8 mouse cellular contexts compared by ENCODE assay signal in genomic region chr7:24481474-24482207, GRCm38 (mm10). TPM values are rescaled to one million over a fixed set of nuclear protein-coding genes. Genes with fewer than 3 reads are reported as not detected.
A peak's percentile ranks its signal among the peaks of the same experiment; 100 is the strongest.
DNase-seq lines count a peak whose midpoint lies in the region; ATAC-seq and TF ChIP-seq lines count a peak whose summit lies in the region.

Gene Cadm4 (plus strand): TSS chr7:24482023.

- peak within 1 kb of the TSS; percentile 46 for H3K4me3 ChIP-seq in C2C12 (ENCODE audit: insufficient read depth, poor library complexity, severe bottlenecking)
- peak within 1 kb of the TSS; percentile 55 for H3K4me3 ChIP-seq in erythroblast, embryonic 14.5 days (replicated peaks)
- H3K4me3 ChIP-seq in heart, embryonic 13.5 days: peak within 1 kb of the TSS; percentile 65
- peak within 1 kb of the TSS; percentile 64 for H3K4me3 ChIP-seq in kidney, postnatal 0 days (replicated peaks; ENCODE audit: low read depth, low read length)
- H3K4me3 ChIP-seq in liver, embryonic 12.5 days: peak within 1 kb of the TSS; percentile 61
- H3K4me3 ChIP-seq in stomach, embryonic 16.5 days (replicated peaks; ENCODE audit: low read length): peak within 1 kb of the TSS; percentile 61

- H3K4me1 ChIP-seq in erythroblast, embryonic 14.5 days (ENCODE audit: control insufficient read depth): peaks cover 9% of the 10 kb centered on the region
- H3K4me1 ChIP-seq in heart, embryonic 13.5 days: peaks cover 11% of the 10 kb centered on the region
- 0 out of 2 replicates have a peak, but pooled peaks cover 4% of the 10 kb centered on the region for H3K4me1 ChIP-seq in kidney, postnatal 0 days (replicated peaks; ENCODE audit: insufficient read depth, low read length)
- peaks cover 15% of the 10 kb centered on the region for H3K4me1 ChIP-seq in liver, embryonic 12.5 days
- peaks cover 14% of the 10 kb centered on the region for H3K4me1 ChIP-seq in stomach, embryonic 16.5 days (ENCODE audit: control insufficient read depth, insufficient read depth, low read length)

- no peak within 1 kb of the TSS for H3K27ac ChIP-seq in heart, embryonic 13.5 days (replicated peaks)
- H3K27ac ChIP-seq in kidney, postnatal 0 days: no peak within 1 kb of the TSS
- H3K27ac ChIP-seq in liver, embryonic 12.5 days: no peak within 1 kb of the TSS
- H3K27ac ChIP-seq in stomach, embryonic 16.5 days (ENCODE audit: low read length): peak within 1 kb of the TSS; percentile 33; the same call in 1 of the 2 replicates

- TF ChIP-seq CTCF in C2C12 (IDR thresholded peaks at IDR 0.05; ENCODE audit: control insufficient read depth, insufficient read depth, insufficient read length): no peak
- no peak for TF ChIP-seq CTCF in brain, embryonic 14.5 days (IDR thresholded peaks at IDR 0.05; ENCODE audit: borderline replicate concordance, extremely low read depth, insufficient read depth, insufficient read length)
- TF ChIP-seq CTCF in kidney, postnatal 0 days (IDR thresholded peaks at IDR 0.05; ENCODE audit: low read depth): no peak

- peak within 1 kb of the TSS; percentile 82 for H3K9ac ChIP-seq in heart, embryonic 13.5 days
- peak within 1 kb of the TSS; percentile 69 for H3K9ac ChIP-seq in kidney, postnatal 0 days (ENCODE audit: low read depth, low read length)
- H3K9ac ChIP-seq in liver, embryonic 12.5 days: peak within 1 kb of the TSS; percentile 57
- H3K9ac ChIP-seq in stomach, embryonic 16.5 days (ENCODE audit: low read length): peak within 1 kb of the TSS; percentile 80

- H3K27me3 ChIP-seq in C2C12 (ENCODE audit: control insufficient read depth, insufficient read depth, insufficient read length): no peaks in the 10 kb centered on the region
- H3K27me3 ChIP-seq in erythroblast, embryonic 14.5 days (ENCODE audit: control insufficient read depth): peaks cover 73% of the 10 kb centered on the region
- peaks cover 82% of the 10 kb centered on the region for H3K27me3 ChIP-seq in heart, embryonic 13.5 days (replicated peaks)
- no peaks in the 10 kb centered on the region; the same call in 1 of the 2 replicates for H3K27me3 ChIP-seq in kidney, postnatal 0 days (ENCODE audit: insufficient read depth, low read length)
- peaks cover 86% of the 10 kb centered on the region for H3K27me3 ChIP-seq in liver, embryonic 12.5 days (replicated peaks)
- peaks cover 7% of the 10 kb centered on the region; the same call in 1 of the 2 replicates for H3K27me3 ChIP-seq in stomach, embryonic 16.5 days (ENCODE audit: control insufficient read depth, insufficient read depth, low read length)

- under 1% methylated on average over 78 of the region's 83 CpGs for WGBS in heart, embryonic 13.5 days
- under 1% methylated on average over 76 of the region's 83 CpGs for WGBS in kidney, postnatal 0 days
- WGBS in liver, embryonic 12.5 days (ENCODE audit: insufficient replicate concordance): under 1% methylated on average over 78 of the region's 83 CpGs
- WGBS in stomach, embryonic 16.5 days: under 1% methylated on average over 71 of the region's 83 CpGs

- peak within 1 kb of the TSS; percentile 86 for H3K4me2 ChIP-seq in heart, embryonic 13.5 days
- peak within 1 kb of the TSS; percentile 97 for H3K4me2 ChIP-seq in kidney, postnatal 0 days (ENCODE audit: low read length)
- peak within 1 kb of the TSS; percentile 78 for H3K4me2 ChIP-seq in liver, embryonic 12.5 days
- H3K4me2 ChIP-seq in stomach, embryonic 16.5 days (ENCODE audit: low read depth, low read length): peak within 1 kb of the TSS; percentile 97

- H3ac ChIP-seq in C2C12 (ENCODE audit: control insufficient read depth, insufficient read length, low read depth): peak within 1 kb of the TSS; percentile 72

- no peaks in the 10 kb centered on the region for H3K79me3 ChIP-seq in C2C12 (ENCODE audit: low read depth)

- peak; percentile 96 for DNase-seq in brain, embryonic 14.5 days (ENCODE audit: low read depth)
- DNase-seq in kidney, postnatal 0 days (ENCODE audit: low spot score): peak; percentile 81
- peak; percentile 95 for DNase-seq in neural tube, embryonic 10.5 days (ENCODE audit: extremely low spot score, low spot score)

- peaks cover 13% of the 10 kb centered on the region for H3K9me3 ChIP-seq in erythroblast, embryonic 14.5 days (ENCODE audit: control insufficient read depth, low read length)
- H3K9me3 ChIP-seq in heart, embryonic 13.5 days: no peaks in the 10 kb centered on the region
- no peaks in the 10 kb centered on the region for H3K9me3 ChIP-seq in kidney, postnatal 0 days (replicated peaks; ENCODE audit: low read length)
- no peaks in the 10 kb centered on the region; the same call in 1 of the 2 replicates for H3K9me3 ChIP-seq in liver, embryonic 12.5 days (replicated peaks)
- no peaks in the 10 kb centered on the region for H3K9me3 ChIP-seq in stomach, embryonic 16.5 days (replicated peaks; ENCODE audit: control insufficient read depth, low read length)

- no peaks in the 10 kb centered on the region for H3K79me2 ChIP-seq in C2C12 (ENCODE audit: control insufficient read depth, insufficient read depth)

- peak; percentile 80 for ATAC-seq in heart, embryonic 13.5 days (ENCODE audit: extremely low read depth, insufficient number of reproducible peaks, low FRiP score, low TSS enrichment)
- ATAC-seq in kidney, postnatal 0 days (replicated peaks; ENCODE audit: low FRiP score, low read depth): peak; percentile 85
- ATAC-seq in liver, embryonic 12.5 days: peak; percentile 74
- peak; percentile 89 for ATAC-seq in stomach, embryonic 16.5 days (ENCODE audit: insufficient read depth, low FRiP score)

- peaks cover 12% of the 10 kb centered on the region for H3K36me3 ChIP-seq in C2C12 (ENCODE audit: control insufficient read depth, insufficient read depth)
- no peaks in the 10 kb centered on the region for H3K36me3 ChIP-seq in erythroblast, embryonic 14.5 days (ENCODE audit: control insufficient read depth)
- no peaks in the 10 kb centered on the region for H3K36me3 ChIP-seq in heart, embryonic 13.5 days
- H3K36me3 ChIP-seq in kidney, postnatal 0 days (ENCODE audit: insufficient read depth, low read length): no peaks in the 10 kb centered on the region
- H3K36me3 ChIP-seq in liver, embryonic 12.5 days: no peaks in the 10 kb centered on the region
- H3K36me3 ChIP-seq in stomach, embryonic 16.5 days (ENCODE audit: control insufficient read depth, insufficient read depth, low read length): no peaks in the 10 kb centered on the region

- TF ChIP-seq POLR2A in brain, embryonic 14.5 days (IDR thresholded peaks at IDR 0.05; ENCODE audit: borderline replicate concordance, extremely low read depth, insufficient read depth, insufficient read length, poor library complexity, severe bottlenecking): peak; percentile 82

TF ChIP-seq in C2C12, 6 proteins besides CTCF, POLR2A, EP300 and RAD21:
- no peak for TF ChIP-seq FOSL1 (IDR thresholded peaks at IDR 0.05; ENCODE audit: insufficient read depth, low read length, poor library complexity, severe bottlenecking)
- no peak for TF ChIP-seq MAX (IDR thresholded peaks at IDR 0.05)
- no peak for TF ChIP-seq CEBPB (IDR thresholded peaks at IDR 0.05; ENCODE audit: low read depth)
- TF ChIP-seq MYOD1 (IDR thresholded peaks at IDR 0.05; ENCODE audit: control insufficient read depth, insufficient read length, low read depth): no peak
- TF ChIP-seq USF1 (IDR thresholded peaks at IDR 0.05; ENCODE audit: low read depth): no peak
- TF ChIP-seq MYOG (IDR thresholded peaks at IDR 0.05; ENCODE audit: control insufficient read depth, extremely low read depth, insufficient read length): no peak

RNA-seq across cellular contexts. Expression of gene Cadm4, which starts in this region (rescaled TPM):
- 160 TPM for polyA plus RNA-seq in C2C12 (2012; fragmentation: generic; extraction: Trizol)
- 178 and 268 TPM in 2 replicates for polyA plus RNA-seq in brain, embryonic 14.5 days (2012; rRNA removed)
- 0.01 TPM in 1 of 2 replicates, not detected in the other for polyA plus RNA-seq in erythroblast, embryonic 14.5 days (2012)
- 0.60 and 0.80 TPM in 2 replicates for polyA plus RNA-seq in heart, embryonic 13.5 days (2015; fragmentation: Nextera tagmentation; extraction: Ambion mirVana)
- polyA plus RNA-seq in kidney, postnatal 0 days (2015; fragmentation: Nextera tagmentation; extraction: Ambion mirVana): 7.1 and 8.2 TPM in 2 replicates
- polyA plus RNA-seq in liver, embryonic 12.5 days (2016; fragmentation: Nextera tagmentation; extraction: Ambion mirVana): 0.28 and 0.35 TPM in 2 replicates
- 4.4 TPM in 2 replicates for polyA plus RNA-seq in stomach, embryonic 16.5 days (2015; fragmentation: Nextera tagmentation; extraction: Ambion mirVana)

Comparison
In these comparisons a context has a peak if more than half of its experiments do, and no peak if none do; other contexts are left out.
1. RNA of gene Cadm4 (polyA plus RNA-seq): 178 to 268 TPM in brain, embryonic 14.5 days and 160 TPM in C2C12 (single experiment); 7.1 to 8.2 TPM in kidney, postnatal 0 days, 4.4 TPM in stomach, embryonic 16.5 days, 0.60 to 0.80 TPM in heart, embryonic 13.5 days, 0.28 to 0.35 TPM in liver, embryonic 12.5 days and 0.01 TPM in erythroblast, embryonic 14.5 days; every median in the first group is over 10 times any median in the second.
2. Peak in ATAC-seq, H3K4me3 ChIP-seq, H3K9ac ChIP-seq and H3K4me2 ChIP-seq in heart, embryonic 13.5 days; RNA of the gene not detected or under 1 TPM.
3. Peak in ATAC-seq, H3K4me3 ChIP-seq, H3K9ac ChIP-seq and H3K4me2 ChIP-seq in liver, embryonic 12.5 days; RNA of the gene not detected or under 1 TPM.
4. Peak in every context shown above with its lines, with median percentiles within 50 percentile points of each other: H3K4me3 ChIP-seq, DNase-seq, ATAC-seq, H3K4me2 ChIP-seq and H3K9ac ChIP-seq.